Mouse (Mus musculus) neural tube, embryonic 11.5 days (tissue): ENCODE results near the gene Ctns. TPM values are rescaled to one million over a fixed set of nuclear protein-coding genes. Genes with fewer than 3 reads are reported as not detected.
A peak's percentile ranks its signal among the peaks of the same experiment; 100 is the strongest.

Source experiments
- ATAC-seq: fragments of 200-750 bp; cut with Nextera tagmentation; 2 replicates; pipeline ENCODE4 v1.8.0; 2017; ENCODE audit warnings: moderate number of reproducible peaks, mild to moderate bottlenecking, moderate TSS enrichment, moderate library complexity; ENCODE audit not compliant: insufficient read depth, low FRiP score, low TSS enrichment
- DNase-seq: peaks from one replicate; pipeline ENCODE4 v3.0.0-alpha.2; 2015; ENCODE audit warnings: low spot score
- H3K27ac ChIP-seq: fragments of 300-500 bp; sonication (generic); 2 replicates; pipeline ENCODE4 v1.5.1; 2014; ENCODE audit warnings: low read depth, mild to moderate bottlenecking, low read length
- H3K27me3 ChIP-seq: fragments of 300-500 bp; sonication (generic); 2 replicates; pipeline ENCODE4 v1.6.1; 2014; ENCODE audit warnings: mild to moderate bottlenecking, low read length, mixed read lengths; ENCODE audit not compliant: control insufficient read depth, insufficient read depth
- H3K36me3 ChIP-seq: fragments of 300-500 bp; sonication (generic); 2 replicates; pipeline ENCODE4 v1.6.1; 2014; ENCODE audit warnings: mild to moderate bottlenecking, low read length, moderate library complexity, mixed read lengths; ENCODE audit not compliant: control insufficient read depth, insufficient read depth
- H3K4me1 ChIP-seq: fragments of 300-500 bp; sonication (generic); 2 replicates; pipeline ENCODE4 v1.6.1; 2014; ENCODE audit warnings: low read length, mixed read lengths; ENCODE audit not compliant: control insufficient read depth, insufficient read depth
- H3K4me2 ChIP-seq: fragments of 300-500 bp; sonication (generic); 2 replicates; pipeline ENCODE4 v1.6.1; 2014; ENCODE audit warnings: low read depth, mild to moderate bottlenecking, moderate library complexity
- H3K4me3 ChIP-seq: fragments of 300-500 bp; sonication (generic); 2 replicates; pipeline ENCODE4 v1.5.1; 2014; ENCODE audit warnings: low read depth, low read length
- H3K9ac ChIP-seq: fragments of 300-500 bp; sonication (generic); 2 replicates; pipeline ENCODE4 v1.6.1; 2014; ENCODE audit warnings: mild to moderate bottlenecking, low read length
- H3K9me3 ChIP-seq: fragments of 300-500 bp; sonication (generic); 2 replicates; pipeline ENCODE4 v1.6.1; 2016; ENCODE audit warnings: low read length; ENCODE audit not compliant: control insufficient read depth
- WGBS: fragments of 180-500 bp; shearing (Covaris S2); extraction: QIAGEN DNeasy Blood & Tissue Kit; methylation state at CpG from one replicate; pipeline ENCODE4 v1.1.7; 2014; 5-methylcytosine and 5-hydroxymethylcytosine counted together
- polyA plus RNA-seq: library from polyadenylated mRNA; unstranded; fragments of >200 nt; fragmentation: Nextera tagmentation; extraction: Ambion mirVana; gene quantifications from 2 replicates; pipeline ENCODE4 v1.2.1, GENCODE M21; 2014

Ctns gene
- polyA plus RNA-seq, 1 experiment from 2014 or later, result 21.3 TPM

DNA sequence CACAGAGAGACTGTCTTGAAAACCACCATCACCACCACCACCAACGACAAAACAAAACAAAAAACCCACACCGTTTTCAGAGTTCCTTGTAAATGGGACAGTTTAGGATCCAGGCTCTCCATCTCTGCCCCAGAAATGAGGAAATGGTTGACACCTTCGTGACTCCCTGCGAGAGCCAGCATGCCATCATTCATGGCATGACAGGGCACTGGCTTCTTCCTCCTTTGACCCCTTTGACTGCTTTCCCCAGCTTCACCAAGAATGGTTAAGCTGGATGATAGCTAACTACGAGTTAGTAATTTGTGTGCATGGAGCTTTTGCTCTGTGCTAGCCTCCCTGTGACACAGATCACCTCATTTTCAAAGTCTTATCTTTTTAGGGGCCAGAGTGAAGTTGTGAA is 36.6 kb downstream of the Ctns start:
- peaks cover 3% of the 10 kb centered on the region; the same call in 1 of the 2 replicates for H3K4me1 ChIP-seq
- no peak for DNase-seq
- ATAC-seq, result no peak
- H3K9me3 ChIP-seq, result no peaks in the 10 kb centered on the region
- H3K4me2 ChIP-seq, result no peak overlapping the region
- H3K36me3 ChIP-seq, result no peaks in the 10 kb centered on the region
- H3K9ac ChIP-seq, result no peak overlapping the region
- 71% methylated on average over 5 of the region's 5 CpGs for WGBS
- H3K4me3 ChIP-seq, result no peak overlapping the region
- no peak overlapping the region for H3K27ac ChIP-seq
- peaks cover 10% of the 10 kb centered on the region for H3K27me3 ChIP-seq

DNA sequence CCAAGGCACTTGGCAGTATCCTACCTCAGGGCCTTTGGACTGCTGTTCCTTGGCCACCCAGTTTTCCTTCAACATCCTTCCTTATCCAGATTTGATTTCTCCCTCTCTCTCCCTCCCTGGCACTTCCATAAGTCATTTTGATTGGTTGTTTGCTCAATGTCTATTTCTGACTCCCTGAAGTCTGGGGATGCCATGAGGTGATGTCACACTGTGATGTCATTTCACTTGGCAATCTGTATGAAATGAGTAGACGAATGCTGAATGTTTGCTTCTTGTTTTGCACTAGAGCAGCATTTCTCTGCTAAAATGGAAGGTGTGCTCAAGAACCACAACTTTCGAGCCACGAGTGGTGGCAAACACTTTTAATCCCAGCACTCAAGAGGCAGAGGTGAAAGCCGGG is 37.2 kb downstream of the Ctns start:
- WGBS, result 92% methylated on average over 4 of the region's 4 CpGs
- ATAC-seq (no peak), DNase-seq (no peak)

DNA sequence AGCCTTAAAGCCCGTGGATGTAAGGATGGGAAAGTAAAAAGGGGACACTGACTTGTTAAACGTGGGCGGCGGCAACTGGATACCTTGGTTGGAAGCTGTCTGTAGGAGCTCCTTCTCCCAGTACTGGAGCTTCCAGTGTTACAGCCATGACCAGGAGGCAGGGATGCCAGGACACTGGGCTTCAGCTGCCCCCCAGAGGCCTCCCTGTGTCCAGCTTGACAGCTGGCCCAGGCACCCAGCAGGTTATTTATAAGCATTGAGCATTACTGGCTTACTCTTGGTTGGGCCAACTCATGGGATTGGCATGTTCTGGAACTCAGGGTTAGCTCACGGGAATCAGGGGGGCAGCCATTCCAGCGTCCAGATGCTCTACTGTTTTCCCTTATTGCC is 38.0 kb downstream of the Ctns start:
- Histone ChIP-seq H3K9me3 (no peaks in the 10 kb centered on the region), H3K4me2 (peak overlapping the region; percentile 77), H3K9ac (no peak overlapping the region), H3K27me3 (peaks cover 10% of the 10 kb centered on the region), H3K4me3 (peak overlapping the region; percentile 36), H3K4me1 (peaks cover 3% of the 10 kb centered on the region; the same call in 1 of the 2 replicates), H3K27ac (no peak overlapping the region), H3K36me3 (no peaks in the 10 kb centered on the region)
- 24% methylated on average over 6 of the region's 6 CpGs for WGBS
- ATAC-seq (no peak), DNase-seq (no peak)

More for the DNA sequence above, 37.2 kb downstream of the Ctns start:
- H3K9ac ChIP-seq, result no peak overlapping the region
- peaks cover 3% of the 10 kb centered on the region; the same call in 1 of the 2 replicates for H3K4me1 ChIP-seq
- H3K4me2 ChIP-seq, result no peak overlapping the region
- no peaks in the 10 kb centered on the region for H3K9me3 ChIP-seq
- no peak overlapping the region for H3K4me3 ChIP-seq
- peaks cover 10% of the 10 kb centered on the region for H3K27me3 ChIP-seq
- no peak overlapping the region for H3K27ac ChIP-seq
- H3K36me3 ChIP-seq, result no peaks in the 10 kb centered on the region

DNA sequence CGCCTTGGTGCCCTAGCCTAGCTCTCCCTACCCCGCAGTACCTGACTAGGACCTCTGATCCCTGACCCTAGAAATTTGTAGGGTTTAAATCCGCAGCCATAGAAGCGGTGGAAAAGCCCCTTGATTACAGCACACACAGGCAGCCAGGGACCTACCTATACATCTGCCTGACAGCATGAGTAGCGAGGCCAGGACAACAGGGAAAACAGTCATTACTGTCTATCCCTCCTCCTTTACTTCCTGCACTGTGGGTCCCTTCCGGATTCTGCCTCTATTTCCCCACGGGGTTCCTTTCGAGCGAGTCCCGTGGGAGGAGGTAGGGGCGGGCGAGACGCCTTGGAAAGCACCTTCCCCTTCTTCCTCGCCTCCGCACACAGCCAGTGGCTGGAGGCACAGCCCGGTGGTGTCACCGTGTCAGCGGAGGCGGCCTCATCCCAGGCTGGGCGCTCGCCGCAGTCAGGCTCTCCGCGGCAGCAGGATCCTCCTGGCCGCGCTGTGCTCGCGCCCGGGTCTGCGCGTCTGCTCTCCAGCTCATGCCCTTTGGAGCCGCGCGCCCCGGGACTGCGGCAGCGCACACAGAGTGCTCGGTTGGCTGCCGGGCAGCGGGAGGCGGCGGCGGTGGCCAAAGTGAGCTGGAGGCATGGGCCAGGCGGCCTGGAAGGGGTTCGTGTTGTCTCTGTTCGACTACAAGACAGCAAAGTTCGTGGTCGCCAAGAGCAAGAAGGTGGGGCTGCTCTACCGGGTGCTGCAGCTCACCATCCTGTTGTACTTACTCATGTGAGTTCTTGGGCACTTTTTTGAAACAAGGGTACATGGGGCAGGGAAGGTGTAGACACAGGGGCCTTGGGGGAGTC is 38.7 kb downstream of the Ctns start, which contains the start of gene P2rx5:
Gene P2rx5 (plus strand): TSS at position 465 of the 854 bp plus-strand sequence.
- WGBS, result 3% methylated on average over 47 of the region's 49 CpGs
- peaks cover 3% of the 10 kb centered on the region; the same call in 1 of the 2 replicates for H3K4me1 ChIP-seq
- peak; percentile 41; the same call in 1 of the 2 replicates for ATAC-seq
- H3K4me2 ChIP-seq, result peak within 1 kb of the TSS; percentile 77
- H3K9me3 ChIP-seq, result no peaks in the 10 kb centered on the region
- H3K9ac ChIP-seq, result peak within 1 kb of the TSS; percentile 47
- no peaks in the 10 kb centered on the region for H3K36me3 ChIP-seq
- peaks cover 10% of the 10 kb centered on the region for H3K27me3 ChIP-seq
- peak; percentile 55 for DNase-seq
- peak within 1 kb of the TSS; percentile 36 for H3K4me3 ChIP-seq
- H3K27ac ChIP-seq, result no peak within 1 kb of the TSS

DNA sequence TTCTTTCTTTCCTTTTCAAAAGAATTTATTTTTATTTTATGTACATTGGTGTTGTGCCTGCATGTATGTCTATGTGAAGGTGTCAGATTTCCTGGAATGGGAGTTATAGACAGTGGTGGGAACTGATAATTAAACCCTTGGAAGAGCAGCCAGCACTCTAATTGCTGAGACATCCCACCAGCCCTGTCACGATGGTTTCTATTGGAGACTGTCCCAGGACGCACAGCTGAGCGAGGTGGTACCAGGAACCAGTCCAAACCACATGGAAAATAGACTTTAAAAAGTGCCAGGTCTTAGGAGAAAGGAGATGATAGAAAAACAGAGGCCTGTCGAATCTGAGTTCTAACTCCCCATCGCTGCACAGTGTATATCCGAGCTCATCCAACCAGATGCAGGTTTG is 43.8 kb downstream of the Ctns start:
- Histone ChIP-seq H3K9me3 (no peaks in the 10 kb centered on the region), H3K4me2 (no peak overlapping the region), H3K4me1 (no peaks in the 10 kb centered on the region), H3K4me3 (no peak overlapping the region), H3K9ac (no peak overlapping the region), H3K27me3 (peaks cover 6% of the 10 kb centered on the region), H3K36me3 (no peaks in the 10 kb centered on the region), H3K27ac (no peak overlapping the region)
- ATAC-seq, result no peak
- no peak for DNase-seq
- WGBS, result 80% methylated on average over 6 of the region's 6 CpGs

DNA sequence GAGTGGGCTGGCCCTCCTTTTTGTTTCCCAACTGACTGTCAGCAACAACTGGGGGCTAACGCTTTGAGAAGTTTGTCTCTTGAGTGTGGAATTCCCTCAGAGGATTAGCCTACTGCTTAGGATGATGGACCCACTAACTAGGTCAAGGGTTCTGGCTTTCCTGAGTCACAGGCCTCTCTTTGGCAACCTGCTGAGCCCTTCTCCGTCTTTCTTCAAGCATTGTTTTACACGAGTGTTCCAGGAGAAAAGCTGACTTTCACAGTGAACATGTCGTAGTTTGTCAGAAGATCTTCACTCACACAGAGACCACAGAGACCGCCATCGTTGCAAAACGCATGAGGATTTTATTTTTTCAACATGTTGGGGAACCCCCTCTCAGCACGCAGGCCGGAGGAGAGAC is 50.6 kb downstream of the Ctns start:
- WGBS, result 81% methylated on average over 9 of the region's 9 CpGs
- no peak overlapping the region for H3K4me2 ChIP-seq
- H3K9me3 ChIP-seq, result no peaks in the 10 kb centered on the region

DNA sequence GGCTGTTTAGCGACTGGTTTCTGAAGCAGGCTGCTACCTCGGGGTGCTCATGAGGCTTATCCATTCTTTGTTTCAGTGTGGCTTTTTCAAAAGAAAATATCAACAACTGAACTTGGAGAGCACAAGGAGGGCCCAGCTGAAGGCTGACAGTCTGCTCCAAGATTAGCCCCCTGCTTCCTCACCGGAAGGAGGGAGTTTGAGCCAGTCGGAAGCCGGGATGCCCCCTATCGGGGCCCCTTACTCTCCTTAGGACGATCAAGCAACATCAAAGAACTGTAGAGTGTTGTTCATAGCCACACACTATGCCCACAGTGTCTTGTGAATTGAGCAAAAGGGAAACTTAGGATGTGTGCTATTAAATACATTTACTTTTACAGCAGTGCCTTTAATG is 51.9 kb downstream of the Ctns start:
- Histone ChIP-seq H3K27ac (no peak overlapping the region), H3K27me3 (no peaks in the 10 kb centered on the region), H3K4me1 (no peaks in the 10 kb centered on the region), H3K4me3 (no peak overlapping the region), H3K9ac (no peak overlapping the region), H3K36me3 (no peaks in the 10 kb centered on the region), H3K9me3 (no peaks in the 10 kb centered on the region), H3K4me2 (no peak overlapping the region)
- 56% methylated on average over 7 of the region's 7 CpGs for WGBS
- ATAC-seq, result no peak
- no peak for DNase-seq

More for the DNA sequence above, 50.6 kb downstream of the Ctns start:
- H3K36me3 ChIP-seq, result no peaks in the 10 kb centered on the region
- H3K27ac ChIP-seq, result no peak overlapping the region
- no peak overlapping the region for H3K4me3 ChIP-seq
- H3K9ac ChIP-seq, result no peak overlapping the region
- H3K27me3 ChIP-seq, result no peaks in the 10 kb centered on the region
- H3K4me1 ChIP-seq, result no peaks in the 10 kb centered on the region
- DNase-seq, result no peak
- no peak for ATAC-seq

DNA sequence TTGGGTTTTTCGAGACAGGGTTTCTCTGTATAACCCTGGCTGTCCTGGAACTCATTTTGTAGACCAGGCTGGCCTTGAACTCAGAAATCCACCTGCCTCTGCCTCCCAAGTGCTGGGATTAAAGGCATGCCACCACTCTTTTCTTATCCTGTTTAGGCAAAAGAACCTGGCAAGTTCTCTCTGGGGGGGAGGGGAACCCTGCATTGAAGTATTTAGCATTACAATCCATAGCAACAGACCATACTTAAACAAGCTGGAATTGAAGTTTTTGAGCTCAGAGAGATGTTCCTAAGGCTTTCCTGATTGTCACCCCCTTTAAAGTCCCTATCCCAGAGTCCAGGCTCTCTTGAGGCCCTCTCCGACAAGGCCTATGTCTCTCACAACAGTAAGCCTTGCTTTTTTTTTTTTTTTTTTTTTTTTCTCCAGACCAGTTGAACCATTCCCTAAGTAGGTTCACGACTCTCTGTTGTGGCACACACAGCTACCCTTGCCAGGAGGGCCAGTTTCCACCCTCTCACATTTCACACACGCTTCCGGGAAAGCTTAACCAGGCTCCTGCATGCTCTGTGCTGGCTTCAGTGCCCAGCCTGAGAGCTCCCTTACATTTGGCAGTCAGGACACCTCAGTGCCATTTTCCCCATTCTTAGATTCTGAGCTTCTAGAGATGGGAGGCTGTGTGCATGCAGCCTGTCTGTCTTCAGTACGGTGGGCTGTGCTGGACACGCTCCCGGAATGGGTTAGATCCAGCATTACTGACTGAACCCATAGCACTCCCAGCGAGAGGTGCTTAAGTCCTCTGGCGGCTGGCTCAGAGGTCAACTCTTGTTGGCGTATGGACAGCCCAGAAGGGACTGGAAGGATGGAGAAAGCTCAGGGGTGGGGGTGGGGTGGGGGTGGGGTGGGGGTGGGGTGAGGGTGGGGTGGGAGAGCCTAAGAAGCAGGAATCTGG is 52.5 kb downstream of the Ctns start:
- DNase-seq, result no peak
- no peak overlapping the region for H3K4me3 ChIP-seq

More for the DNA sequence above, 52.5 kb downstream of the Ctns start:
- 64% methylated on average over 11 of the region's 11 CpGs for WGBS
- Histone ChIP-seq H3K27ac (no peak overlapping the region), H3K9ac (no peak overlapping the region), H3K36me3 (no peaks in the 10 kb centered on the region), H3K9me3 (no peaks in the 10 kb centered on the region), H3K4me1 (no peaks in the 10 kb centered on the region), H3K27me3 (no peaks in the 10 kb centered on the region), H3K4me2 (no peak overlapping the region)
- no peak for ATAC-seq
